Comparison of ENCODE assay signal across 11 mouse cellular contexts in genomic region chr7:127685304-127686018, GRCm38 (mm10). TPM values are rescaled to one million over a fixed set of nuclear protein-coding genes. Genes with fewer than 3 reads are reported as not detected.
DNase-seq lines count a peak whose midpoint lies in the region; ATAC-seq and TF ChIP-seq lines count a peak whose summit lies in the region.
"Had no signal": no experiment of that assay in that cellular context is flagged by ENCODE, and none has a peak within 500 bp of the region (broad histone marks: within the 10 kb centered on the region; RNA-seq: fewer than 3 reads in every experiment).

No protein-coding gene starts in this region.

- no peak for TF ChIP-seq POLR2A in heart, adult 2 months (IDR thresholded peaks at IDR 0.05; ENCODE audit: insufficient read depth, low read depth, low read length)
- TF ChIP-seq POLR2A in lung, adult 2 months (IDR thresholded peaks at IDR 0.05; ENCODE audit: borderline replicate concordance, extremely low read depth, low read depth, low read length), result no peak

- H3K4me3 ChIP-seq in heart, adult 2 months, result no peak overlapping the region
- no peak overlapping the region for H3K4me3 ChIP-seq in lung, adult 2 months (replicated peaks; ENCODE audit: extremely low read depth, low read depth, low read length)
- no peak overlapping the region for H3K4me3 ChIP-seq in limb, embryonic 15.5 days
- H3K4me3 ChIP-seq in midbrain, embryonic 16.5 days (ENCODE audit: low read depth, low read length), result no peak overlapping the region

- H3K9ac ChIP-seq in heart, adult 2 months (ENCODE audit: low read depth, low read length), result no peak overlapping the region
- no peak overlapping the region for H3K9ac ChIP-seq in limb, embryonic 15.5 days
- no peak overlapping the region for H3K9ac ChIP-seq in midbrain, embryonic 16.5 days (ENCODE audit: low read depth, low read length)

- no peaks in the 10 kb centered on the region for H3K36me3 ChIP-seq in heart, adult 2 months (ENCODE audit: control insufficient read depth, insufficient read depth, low read length)
- H3K36me3 ChIP-seq in limb, embryonic 15.5 days, result peaks cover 7% of the 10 kb centered on the region; the same call in 1 of the 2 replicates
- H3K36me3 ChIP-seq in midbrain, embryonic 16.5 days (ENCODE audit: control insufficient read depth, insufficient read depth, low read length), result peaks cover 6% of the 10 kb centered on the region

- no peaks in the 10 kb centered on the region for H3K79me2 ChIP-seq in heart, adult 2 months (replicated peaks; ENCODE audit: control insufficient read depth, insufficient read depth, low read length)

- no peak overlapping the region for H3K4me2 ChIP-seq in limb, embryonic 15.5 days
- H3K4me2 ChIP-seq in midbrain, embryonic 16.5 days (ENCODE audit: low read length), result no peak overlapping the region

- WGBS in heart, adult 2 months, result 70% methylated on average over 14 of the region's 14 CpGs
- 65% methylated on average over 14 of the region's 14 CpGs for WGBS in lung, adult 2 months
- WGBS in limb, embryonic 15.5 days, result 53% methylated on average over 14 of the region's 14 CpGs
- 78% methylated on average over 14 of the region's 14 CpGs for WGBS in midbrain, embryonic 16.5 days

- intact Hi-C loops in heart, adult 2 months (cut with DNase I), result no loop called here

- no peak for TF ChIP-seq CTCF in heart, adult 2 months (IDR thresholded peaks at IDR 0.05)
- no peak for TF ChIP-seq CTCF in lung, adult 2 months (IDR thresholded peaks at IDR 0.05; ENCODE audit: insufficient read depth, low read length)

- peaks cover 3% of the 10 kb centered on the region; the same call in 1 of the 2 replicates for H3K4me1 ChIP-seq in heart, adult 2 months (ENCODE audit: control insufficient read depth, insufficient read depth, low read length)
- no peaks in the 10 kb centered on the region for H3K4me1 ChIP-seq in lung, adult 2 months (ENCODE audit: control insufficient read depth, insufficient read depth, low read length)
- peaks cover 24% of the 10 kb centered on the region for H3K4me1 ChIP-seq in limb, embryonic 15.5 days
- H3K4me1 ChIP-seq in midbrain, embryonic 16.5 days (ENCODE audit: control insufficient read depth, insufficient read depth, low read length), result no peaks in the 10 kb centered on the region

- no peak for DNase-seq in heart, adult 2 months
- no peak for DNase-seq in heart, adult 8-10 months (ENCODE audit: low spot score)
- DNase-seq in lung, adult 18-20 months, result peak; percentile 17
- DNase-seq in lung, adult 2 months, result no peak
- no peak for DNase-seq in cerebellum, postnatal 36 days
- no peak for DNase-seq in urinary bladder, adult 2 months (ENCODE audit: low spot score)

- no peaks in the 10 kb centered on the region for H3K27me3 ChIP-seq in heart, adult 2 months (ENCODE audit: control insufficient read depth, insufficient read depth, low read length)
- H3K27me3 ChIP-seq in limb, embryonic 15.5 days, result no peaks in the 10 kb centered on the region
- no peaks in the 10 kb centered on the region for H3K27me3 ChIP-seq in midbrain, embryonic 16.5 days (ENCODE audit: control insufficient read depth, insufficient read depth, low read depth, low read length)

- 0 out of 2 replicates have a peak, but pooled peaks have one; percentile 18 for TF ChIP-seq EP300 in heart, adult 2 months (IDR thresholded peaks at IDR 0.05; ENCODE audit: insufficient read depth, low read depth, low read length)

- H3K27ac ChIP-seq in heart, adult 2 months, result no peak overlapping the region
- peak overlapping the region; percentile 68 for H3K27ac ChIP-seq in limb, embryonic 15.5 days
- H3K27ac ChIP-seq in midbrain, embryonic 16.5 days (ENCODE audit: low read length), result no peak overlapping the region

- H3K9me3 ChIP-seq in limb, embryonic 15.5 days, result no peaks in the 10 kb centered on the region
- H3K9me3 ChIP-seq in midbrain, embryonic 16.5 days (replicated peaks; ENCODE audit: control insufficient read depth, low read length, poor library complexity, severe bottlenecking), result no peaks in the 10 kb centered on the region

- peak; percentile 65; the same call in 1 of the 2 replicates for ATAC-seq in limb, embryonic 15.5 days (ENCODE audit: insufficient number of reproducible peaks, low FRiP score, low TSS enrichment, low read depth)
- no peak for ATAC-seq in midbrain, embryonic 16.5 days

RNA-seq across cellular contexts. Expression of gene Bcl7c, which starts 23.3 kb away (rescaled TPM):
- 10 to 100 TPM; 34.1 to 34.5 TPM for total RNA-seq in heart, adult 2 months (2021)
- polyA plus RNA-seq in heart, adult 2 months (2012; rRNA removed), result 13.5 and 13.6 TPM in 2 replicates
- total RNA-seq in heart, adult 8-10 months (2022), result 10 to 100 TPM; 37.6 to 44.6 (median 41.4) TPM
- polyA plus RNA-seq in lung, adult 2 months (2012; rRNA removed), result 22.0 and 26.8 TPM in 2 replicates
- 81.1 and 90.5 TPM in 2 replicates for polyA plus RNA-seq in limb, embryonic 15.5 days (2015; fragmentation: Nextera tagmentation; extraction: Ambion mirVana)
- polyA plus RNA-seq in midbrain, embryonic 16.5 days (2015; fragmentation: Nextera tagmentation; extraction: Ambion mirVana), result 41.7 and 43.2 TPM in 2 replicates
- polyA plus RNA-seq in urinary bladder, adult 2 months (2012; rRNA removed), result 26.0 and 30.3 TPM in 2 replicates

RNA-seq across cellular contexts. Expression of gene Ctf1, which starts 27.1 kb away (rescaled TPM):
- 1 to 10 TPM; 6.6 to 8.7 TPM for total RNA-seq in heart, adult 2 months (2021)
- 15.3 and 24.5 TPM in 2 replicates for polyA plus RNA-seq in heart, adult 2 months (2012; rRNA removed)
- 10 to 100 TPM in 3 of 4 experiments, 1 to 10 TPM in 1; 9.4 to 12.3 (median 10.2) TPM for total RNA-seq in heart, adult 8-10 months (2022)
- polyA plus RNA-seq in lung, adult 2 months (2012; rRNA removed), result 20.1 and 21.1 TPM in 2 replicates
- 25.3 and 28.7 TPM in 2 replicates for polyA plus RNA-seq in limb, embryonic 15.5 days (2015; fragmentation: Nextera tagmentation; extraction: Ambion mirVana)
- 3.2 and 3.3 TPM in 2 replicates for polyA plus RNA-seq in midbrain, embryonic 16.5 days (2015; fragmentation: Nextera tagmentation; extraction: Ambion mirVana)
- 11.0 and 13.7 TPM in 2 replicates for polyA plus RNA-seq in urinary bladder, adult 2 months (2012; rRNA removed)

RNA-seq across cellular contexts. Expression of gene Ctf2, which starts 46.5 kb away (rescaled TPM):
- total RNA-seq in heart, adult 2 months (2021), result not detected
- polyA plus RNA-seq in heart, adult 2 months (2012; rRNA removed), result not detected in 2 replicates
- not detected for total RNA-seq in heart, adult 8-10 months (2022)
- not detected in 2 replicates for polyA plus RNA-seq in lung, adult 2 months (2012; rRNA removed)
- polyA plus RNA-seq in limb, embryonic 15.5 days (2015; fragmentation: Nextera tagmentation; extraction: Ambion mirVana), result 0.19 and 0.44 TPM in 2 replicates
- 0.10 TPM in 1 of 2 replicates, not detected in the other for polyA plus RNA-seq in midbrain, embryonic 16.5 days (2015; fragmentation: Nextera tagmentation; extraction: Ambion mirVana)
- not detected in 2 replicates for polyA plus RNA-seq in urinary bladder, adult 2 months (2012; rRNA removed)
- total RNA-seq: heart, postnatal 36 days; liver, adult 2 months had no signal
- polyA plus RNA-seq: liver, adult 2 months; small intestine, adult 2 months had no signal

RNA-seq across cellular contexts. Expression of gene Fbxl19, which starts 58.9 kb away (rescaled TPM):
- 1 to 10 TPM; 3.3 to 3.4 TPM for total RNA-seq in heart, adult 2 months (2021)
- 4.1 and 4.8 TPM in 2 replicates for polyA plus RNA-seq in heart, adult 2 months (2012; rRNA removed)
- 1 to 10 TPM; 1.9 to 4.9 (median 3.2) TPM for total RNA-seq in heart, adult 8-10 months (2022)
- 25.9 and 27.3 TPM in 2 replicates for polyA plus RNA-seq in lung, adult 2 months (2012; rRNA removed)
- 4.3 and 4.4 TPM in 2 replicates for polyA plus RNA-seq in limb, embryonic 15.5 days (2015; fragmentation: Nextera tagmentation; extraction: Ambion mirVana)
- 7.4 and 8.0 TPM in 2 replicates for polyA plus RNA-seq in midbrain, embryonic 16.5 days (2015; fragmentation: Nextera tagmentation; extraction: Ambion mirVana)
- polyA plus RNA-seq in urinary bladder, adult 2 months (2012; rRNA removed), result 14.5 and 15.5 TPM in 2 replicates

Comparison
In these comparisons a context has a peak if more than half of its experiments do, and no peak if none do; other contexts are left out.
1. DNase-seq: peak in lung, adult 18-20 months (2 of 2); none in heart, adult 2 months (0 of 2), heart, adult 8-10 months (single experiment), lung, adult 2 months (single experiment), cerebellum, postnatal 36 days (0 of 2) and urinary bladder, adult 2 months (single experiment).